Mouse (Mus musculus) liver, adult 10 weeks (tissue): ENCODE measurements around the gene Dhtkd1. TPM values are rescaled to one million over a fixed set of nuclear protein-coding genes. Genes with fewer than 3 reads are reported as not detected.

Experiments
- polyA plus RNA-seq: library from polyadenylated mRNA; stranded (reverse); fragments of 350-450 nt; fragmentation: Illumina TruSeq; extraction: RNeasy Lipid Tissue Mini Kit (QIAGEN cat#74804); gene quantifications from one replicate; pipeline ENCODE4 v1.2.3, GENCODE M21; 2014; ENCODE audit warnings: low read depth, low replicate concordance

Dhtkd1 gene
- 49.4 TPM for polyA plus RNA-seq

DNA sequence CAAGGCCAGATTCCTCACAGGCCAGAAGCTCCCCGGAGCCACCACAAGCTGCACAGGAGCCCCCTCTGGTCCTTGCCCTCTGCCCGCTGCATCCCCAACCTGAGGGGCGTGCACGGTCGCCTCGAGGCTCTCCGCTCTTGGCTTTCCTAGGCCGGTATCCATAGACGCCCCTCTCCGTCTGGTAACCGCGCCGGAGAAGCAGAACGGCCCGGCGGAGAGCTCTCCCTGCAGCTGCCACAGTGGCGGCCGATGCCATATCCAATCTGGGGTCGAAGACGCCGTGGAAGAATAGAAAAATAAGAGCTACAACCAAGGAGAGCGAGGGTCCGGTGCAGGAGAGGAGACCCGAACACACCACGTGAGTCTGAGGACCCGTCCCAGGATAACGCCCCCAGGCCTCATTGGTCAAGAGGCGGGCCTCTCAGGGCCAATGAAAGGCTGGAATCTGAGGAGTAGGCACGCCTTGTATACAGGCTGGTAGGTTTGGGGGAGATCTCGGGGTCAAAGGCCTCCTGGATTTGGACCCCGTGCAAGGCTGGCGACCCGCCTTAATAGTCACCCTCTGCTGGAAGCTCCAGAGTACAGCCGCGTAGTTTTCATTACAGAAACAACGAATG lies at the start of gene Dhtkd1:
Gene Dhtkd1, minus strand, starts transcription at position 377 of the 617 bp plus-strand sequence.

DNA sequence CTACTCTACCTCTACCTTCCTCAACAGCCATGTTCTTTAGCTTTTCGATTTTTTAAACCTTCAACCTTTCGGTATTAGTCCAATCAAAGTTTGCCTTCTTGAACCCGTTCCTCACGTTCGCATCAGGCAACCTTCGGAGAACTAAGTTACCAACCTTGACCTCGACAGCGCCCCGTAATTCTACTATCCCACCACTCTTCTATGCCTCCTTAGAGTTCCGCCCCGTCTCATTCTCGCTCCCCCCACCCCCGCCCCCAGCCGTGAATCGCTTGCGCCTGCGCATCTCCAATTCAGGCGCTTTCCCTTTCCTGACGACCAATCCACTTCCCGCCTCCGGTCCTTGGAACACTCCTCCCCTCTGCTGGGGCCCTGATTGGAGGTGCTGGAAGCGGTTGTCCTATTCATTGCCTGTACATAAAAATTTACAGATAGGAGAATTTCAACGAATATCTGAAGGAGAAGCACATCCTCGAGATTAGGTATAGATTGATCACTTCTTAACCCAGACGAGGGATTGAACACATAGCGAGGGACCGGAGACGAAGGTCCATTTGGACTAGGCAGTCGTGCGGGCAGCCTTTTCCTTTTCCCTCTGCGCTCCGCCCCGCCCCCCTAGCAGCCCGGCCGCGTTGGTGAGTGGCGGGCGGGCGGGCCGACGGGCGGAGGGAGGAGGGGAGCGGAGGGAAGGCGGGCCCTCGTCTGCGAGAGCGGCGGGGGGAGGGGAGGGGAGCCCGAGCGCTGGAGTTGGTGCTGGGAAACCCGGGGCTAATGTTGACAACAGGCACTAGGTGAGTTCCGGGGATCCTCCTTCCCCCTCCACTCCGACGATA lies 8.4 kb upstream of the Dhtkd1 start, which contains the start of gene Upf2:
Gene Upf2, plus strand, starts transcription at position 704 of the 830 bp plus-strand sequence.

DNA sequence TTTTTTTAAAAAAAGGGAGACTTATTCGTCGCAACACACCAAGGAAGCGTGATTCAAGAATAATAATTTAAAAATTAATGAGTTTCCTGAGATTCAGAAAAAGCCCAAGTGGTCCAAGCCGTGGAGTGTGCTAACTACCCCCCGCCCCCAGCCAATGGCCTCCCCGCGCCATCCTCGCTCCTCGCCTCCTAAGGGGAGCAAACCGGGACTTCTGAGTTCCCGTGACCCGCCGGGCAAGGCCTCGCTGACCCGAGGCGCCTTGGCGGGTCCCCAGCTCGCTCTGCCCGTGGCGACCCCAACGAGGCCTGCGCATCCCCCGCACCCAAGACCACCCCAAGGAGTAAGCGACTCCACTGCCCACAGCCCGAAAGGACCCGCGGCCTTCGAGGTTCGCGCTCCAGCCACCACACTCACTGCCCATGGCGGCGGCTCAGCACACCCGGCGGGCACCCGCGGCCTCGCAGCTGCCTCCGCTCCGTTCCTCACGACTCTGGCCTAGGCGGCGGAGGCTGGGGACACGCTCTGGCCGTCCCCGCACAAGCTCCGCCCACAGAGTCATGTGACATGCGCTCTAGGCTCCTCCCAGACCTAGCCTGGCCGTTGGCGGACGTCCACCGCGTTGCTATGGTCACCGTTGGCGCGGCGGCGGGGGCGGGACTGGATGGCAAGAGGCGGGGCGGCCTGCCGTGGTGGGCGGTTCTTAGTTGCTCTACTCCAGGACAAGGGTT lies 47.6 kb downstream of the Dhtkd1 start, which contains the start of gene Sec61a2:
Gene Sec61a2, minus strand, starts transcription at position 590 of the 728 bp plus-strand sequence.

DNA sequence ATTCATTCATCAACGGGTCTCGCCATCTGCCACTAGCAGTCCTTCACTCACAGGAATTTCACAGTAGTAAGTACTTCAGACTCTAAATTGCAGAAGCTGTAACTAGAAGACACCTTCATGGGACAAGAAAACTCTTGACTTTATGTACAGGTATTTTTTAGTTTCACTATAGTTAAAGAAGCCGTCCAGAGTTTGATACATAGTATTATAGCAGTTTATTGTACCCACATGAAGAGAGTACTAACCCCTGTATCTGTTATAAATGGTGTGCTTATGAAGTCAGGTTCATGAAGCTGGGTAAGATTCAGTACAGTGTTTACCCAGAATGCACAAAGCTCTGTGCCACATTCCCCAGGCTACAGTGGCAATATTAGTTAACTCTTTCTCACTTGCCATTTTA lies 79.8 kb downstream of the Dhtkd1 start, which contains the start of gene Gm13199:
Gene Gm13199, minus strand, starts transcription at position 101 of the 400 bp plus-strand sequence.

Other genes starting within 250 kb of the Dhtkd1 start
- 51.5 TPM for gene Camk1d, start 228.3 kb downstream of the Dhtkd1 start, polyA plus RNA-seq
- 15.7 TPM for gene Nudt5, start 97.8 kb downstream of the Dhtkd1 start, polyA plus RNA-seq
- 115 TPM for gene Cdc123, start 97.6 kb downstream of the Dhtkd1 start, polyA plus RNA-seq
- gene Gm13199, start 79.9 kb downstream of the Dhtkd1 start, polyA plus RNA-seq = 0.61 TPM
- 14.1 TPM for gene Sec61a2, start 47.4 kb downstream of the Dhtkd1 start, polyA plus RNA-seq
- 25.5 TPM for gene Upf2, start 8.7 kb upstream of the Dhtkd1 start, polyA plus RNA-seq
- 4.2 TPM for gene Proser2, start 187.4 kb upstream of the Dhtkd1 start, polyA plus RNA-seq